Mouse (Mus musculus) spleen, postnatal 4 days (tissue): Measurements from ENCODE around the gene Nrp1.
A peak's percentile ranks its signal among the peaks of the same experiment; 100 is the strongest.

ENCODE experiments used
- DNase-seq, 2 experiments: peaks; one replicate each; pipeline ENCODE4 v3.0.0; 2022; ENCODE audit warnings: low spot score in 2 of 2

Gene Nrp1

GRCm38 (mm10) chr8:128498836-128499235, 140.4 kb downstream of the Nrp1 start:
- no peak for DNase-seq

GRCm38 (mm10) chr8:128504136-128504829, 145.9 kb downstream of the Nrp1 start:
- DNase-seq, result no peak

- DNase-seq, result no peak
These were observed 147.5 kb downstream of the Nrp1 start for GRCm38 (mm10) chr8:128505866-128506265.

- no peak for DNase-seq
These were observed 150.3 kb downstream of the Nrp1 start for GRCm38 (mm10) chr8:128508723-128509122.

- DNase-seq, result no peak
These were observed 152.6 kb downstream of the Nrp1 start for GRCm38 (mm10) chr8:128511021-128511420.

- no peak for DNase-seq
These were observed 153.3 kb downstream of the Nrp1 start for GRCm38 (mm10) chr8:128511732-128512131.

- no peak for DNase-seq
These were observed 158.5 kb downstream of the Nrp1 start for GRCm38 (mm10) chr8:128516846-128517446.

GRCm38 (mm10) chr8:128517546-128518102, 159.2 kb downstream of the Nrp1 start:
- DNase-seq, result no peak

GRCm38 (mm10) chr8:128519366-128519765, 161.0 kb downstream of the Nrp1 start:
- DNase-seq, result peak in 1 of 2 experiments; percentile 17

- DNase-seq, result no peak
These were observed 165.4 kb downstream of the Nrp1 start for GRCm38 (mm10) chr8:128523825-128524224.

- no peak for DNase-seq
These were observed 167.5 kb downstream of the Nrp1 start for GRCm38 (mm10) chr8:128525912-128526311.

GRCm38 (mm10) chr8:128528591-128529383, 170.4 kb downstream of the Nrp1 start:
- no peak for DNase-seq

GRCm38 (mm10) chr8:128534442-128534871, 176.1 kb downstream of the Nrp1 start:
- DNase-seq, result no peak

- DNase-seq, result no peak
These were observed 177.3 kb downstream of the Nrp1 start for GRCm38 (mm10) chr8:128535685-128536084.

- no peak for DNase-seq
These were observed 180.0 kb downstream of the Nrp1 start for GRCm38 (mm10) chr8:128538378-128538777.

GRCm38 (mm10) chr8:128541355-128542090, 183.1 kb downstream of the Nrp1 start:
- DNase-seq, result no peak

GRCm38 (mm10) chr8:128544128-128544846, 185.9 kb downstream of the Nrp1 start:
- no peak for DNase-seq

GRCm38 (mm10) chr8:128546287-128546686, 187.9 kb downstream of the Nrp1 start:
- DNase-seq, result no peak

GRCm38 (mm10) chr8:128547361-128547760, 189.0 kb downstream of the Nrp1 start:
- DNase-seq, result no peak

GRCm38 (mm10) chr8:128549738-128550137, 191.3 kb downstream of the Nrp1 start:
- no peak for DNase-seq
